Mouse (Mus musculus) ZHBTc4 (cell line): ENCODE data around the gene Dctd.
"Not testable (repeated sequence)": the region's sequence is repeated elsewhere in the genome, so short reads cannot be mapped to it uniquely, and the experiment has no call there.

Experiments
- DNase-seq: peaks from one replicate; pipeline ENCODE4 v3.0.0-alpha.2; 2011; ENCODE audit warnings: low read depth, low spot score

The Dctd gene

DNA sequence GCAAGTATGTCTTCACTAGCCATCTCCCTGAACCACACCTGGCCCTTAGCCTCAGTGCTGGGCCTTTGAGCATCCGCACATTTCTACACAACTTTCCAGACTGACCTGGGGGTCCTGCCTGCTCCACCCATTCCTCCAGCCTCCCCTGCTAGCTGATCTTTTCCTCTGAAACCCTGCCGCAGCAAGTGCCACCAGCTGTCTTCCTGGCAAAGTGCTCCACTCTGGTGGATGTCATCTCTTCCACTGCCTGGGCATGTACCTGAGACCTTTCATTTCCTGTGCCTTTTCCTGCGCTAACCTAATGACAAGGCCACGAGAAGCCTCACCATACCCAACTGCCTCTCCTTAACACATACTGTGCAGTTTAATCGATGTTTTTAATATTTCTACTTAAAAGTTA, 46.9 kb downstream of the Dctd start:
- DNase-seq: no peak

DNA sequence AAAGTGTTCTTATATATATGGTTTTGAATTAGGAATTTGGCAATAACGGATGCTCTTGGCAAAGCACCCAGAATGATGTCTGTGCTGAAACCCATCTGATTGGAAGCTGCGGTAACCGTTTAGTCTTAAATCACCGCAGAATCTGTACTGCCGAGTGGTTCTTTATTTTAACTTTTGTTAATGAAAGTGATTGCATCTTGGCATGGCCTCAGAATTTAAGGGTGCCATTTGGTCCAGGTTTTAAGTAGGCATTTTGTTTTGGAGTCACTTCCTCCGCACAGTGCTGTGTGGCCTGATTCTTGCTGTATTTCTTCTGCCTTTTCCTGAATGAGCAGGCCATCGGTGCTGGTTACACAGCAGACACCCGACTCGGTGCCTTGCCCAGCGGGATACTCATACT, 47.6 kb downstream of the Dctd start:
- DNase-seq: no peak

DNA sequence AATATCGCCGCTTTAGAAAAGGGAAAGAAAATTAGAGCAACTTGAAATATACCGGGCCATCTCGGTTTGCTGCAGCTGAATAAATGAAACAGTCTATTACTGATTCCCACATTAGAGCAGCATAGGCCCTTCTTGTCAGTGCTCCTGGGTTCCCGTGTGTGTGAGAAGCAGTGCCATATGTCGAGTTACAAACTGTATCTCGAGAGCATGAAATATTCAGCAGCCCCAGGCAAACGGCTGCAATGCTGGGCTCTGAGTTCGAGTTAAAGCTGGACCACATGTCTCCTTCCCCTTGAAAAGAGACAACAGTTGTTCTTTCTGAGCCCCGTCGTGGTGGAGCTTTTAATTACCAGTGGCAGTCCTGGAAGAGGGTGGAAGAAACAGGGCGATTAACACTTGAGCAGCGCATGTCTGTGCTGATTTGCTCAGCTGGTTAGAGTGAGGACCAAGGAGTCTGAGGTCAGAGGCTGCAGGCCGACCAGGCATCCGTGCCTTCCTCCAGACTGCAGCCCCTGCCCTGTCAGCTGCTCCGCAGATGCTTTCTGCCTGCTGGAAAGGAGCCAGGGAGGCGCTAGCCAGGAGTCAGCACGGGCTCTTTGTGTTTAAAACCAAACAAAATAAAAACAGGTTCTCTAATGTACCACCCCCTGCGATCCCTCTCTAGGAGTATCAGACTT, 53.3 kb downstream of the Dctd start:
- DNase-seq: no peak

DNA sequence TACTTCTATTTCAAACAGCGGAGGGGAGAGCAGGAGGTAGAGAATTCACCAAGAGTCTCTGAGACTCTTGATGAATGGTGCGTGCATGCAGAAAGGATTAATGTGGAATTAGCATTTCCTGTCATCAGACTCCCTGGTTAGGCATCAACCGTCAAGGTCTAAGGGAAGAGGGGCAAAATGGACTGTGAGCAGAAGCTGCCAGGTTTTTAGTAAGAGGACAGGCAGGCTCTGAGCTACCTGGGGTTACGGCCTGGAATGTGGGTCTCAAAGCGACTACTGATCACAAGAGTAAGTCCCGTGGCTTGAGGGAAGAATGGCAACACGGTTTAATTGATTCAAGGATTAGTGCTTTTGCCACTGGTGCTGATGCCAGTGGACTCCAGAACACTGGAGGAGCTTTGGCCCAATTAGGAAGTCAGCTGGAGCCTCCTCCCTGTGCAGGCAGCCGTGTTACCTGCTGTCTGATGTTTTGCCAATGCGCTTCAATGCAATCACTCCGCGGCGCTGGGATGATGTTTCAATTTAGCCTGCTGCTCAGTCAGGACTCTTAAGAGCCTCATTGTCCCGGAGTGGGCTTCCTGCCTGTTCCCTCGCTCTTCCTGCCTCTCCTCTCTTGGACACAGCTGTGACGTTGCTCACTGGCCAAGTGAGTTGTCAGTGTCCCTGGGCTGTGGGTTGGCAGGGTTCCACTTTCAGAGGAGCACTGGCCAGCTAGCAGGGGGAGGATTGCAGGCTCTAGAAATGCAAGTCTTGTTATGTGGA, 54.6 kb downstream of the Dctd start:
- DNase-seq: no peak

DNA sequence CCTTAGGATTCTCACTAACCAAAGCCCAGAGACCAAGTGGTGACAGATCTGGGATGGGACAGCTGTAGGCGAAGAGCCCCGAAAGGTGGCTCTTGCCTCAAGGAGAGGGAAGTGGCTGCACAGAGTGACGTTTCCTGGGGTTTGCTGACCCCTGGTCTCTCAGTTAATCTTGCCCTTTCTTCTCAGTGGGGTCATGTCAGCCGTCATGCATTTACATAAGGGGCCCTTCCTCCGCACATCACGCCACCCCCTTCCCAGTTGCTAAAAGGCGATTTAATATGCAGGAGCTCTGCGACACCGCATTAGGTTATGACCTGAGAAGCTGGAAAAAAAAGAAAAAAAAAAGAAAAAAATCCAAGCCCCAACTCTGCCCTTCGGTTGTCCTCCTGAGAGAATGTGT, 58.8 kb downstream of the Dctd start:
- DNase-seq: no peak

DNA sequence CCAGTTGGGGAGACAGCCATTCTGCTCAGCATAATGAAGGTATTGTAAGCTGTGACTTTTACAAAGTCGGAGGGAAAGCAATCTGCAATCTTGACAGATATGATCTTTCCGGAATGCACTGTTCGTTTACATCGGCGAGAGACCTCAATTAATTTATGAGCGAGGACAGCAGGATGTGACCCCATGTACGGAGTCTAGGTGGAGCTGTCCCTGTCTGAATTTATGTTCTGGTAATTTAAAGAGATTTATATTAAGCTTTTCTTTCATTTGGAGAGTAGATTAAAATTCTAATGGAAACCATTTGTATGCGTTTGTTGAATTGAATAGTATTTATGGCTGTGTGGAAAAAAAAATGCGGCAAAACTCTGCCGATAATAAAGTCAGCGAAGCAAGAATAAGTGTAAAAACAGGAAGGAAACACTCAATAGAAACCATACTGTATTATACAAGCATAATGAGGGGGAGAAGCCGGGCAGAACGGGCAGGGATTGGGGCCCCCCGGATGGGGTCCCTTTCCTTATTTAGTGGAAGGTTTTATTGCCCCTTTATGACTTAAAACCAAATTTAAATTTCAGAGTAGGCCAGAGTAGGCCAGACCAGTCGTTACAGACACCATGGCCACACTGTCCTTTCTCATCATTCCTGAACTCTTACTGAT, 59.8 kb downstream of the Dctd start:
- no peak for DNase-seq

DNA sequence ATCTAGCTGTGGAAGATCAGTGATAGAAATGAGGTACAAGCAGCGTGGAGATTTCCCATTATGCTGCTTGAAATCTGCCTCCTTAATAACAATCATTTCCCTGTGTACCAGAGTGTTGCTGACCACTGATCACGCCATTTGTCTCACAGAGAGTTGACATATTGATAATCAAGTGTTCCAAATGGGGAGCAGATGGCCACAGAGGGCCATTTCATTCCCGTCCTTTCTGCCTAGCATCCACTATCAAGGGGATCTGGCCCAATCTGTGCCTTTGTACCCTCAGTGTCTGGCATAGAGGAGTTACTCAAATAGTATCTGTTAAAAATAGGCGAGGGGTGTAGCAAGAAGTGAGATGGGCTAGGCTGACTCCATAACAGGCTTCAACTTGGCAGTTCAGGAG, 78.5 kb downstream of the Dctd start:
- DNase-seq: no peak

DNA sequence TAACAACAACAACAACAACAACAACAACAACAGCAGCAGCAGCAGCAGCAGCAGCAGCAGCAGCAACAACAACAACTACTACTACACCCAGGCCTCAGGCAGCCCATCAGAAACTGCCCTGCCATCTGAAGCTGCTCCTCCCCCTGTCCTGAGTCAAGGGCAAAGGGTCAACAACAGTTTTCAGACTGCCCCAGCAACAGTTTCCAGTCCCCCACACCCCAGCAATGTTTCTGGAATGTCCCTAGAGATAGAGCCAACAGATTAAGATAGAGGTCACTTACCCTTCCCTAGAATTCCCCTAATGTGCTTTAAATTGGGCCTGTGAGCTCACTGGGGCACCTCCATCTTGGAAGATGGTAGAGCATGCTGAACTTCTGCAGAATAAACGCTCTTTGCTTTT, 79.0 kb downstream of the Dctd start:
- DNase-seq: peak; percentile 90

DNA sequence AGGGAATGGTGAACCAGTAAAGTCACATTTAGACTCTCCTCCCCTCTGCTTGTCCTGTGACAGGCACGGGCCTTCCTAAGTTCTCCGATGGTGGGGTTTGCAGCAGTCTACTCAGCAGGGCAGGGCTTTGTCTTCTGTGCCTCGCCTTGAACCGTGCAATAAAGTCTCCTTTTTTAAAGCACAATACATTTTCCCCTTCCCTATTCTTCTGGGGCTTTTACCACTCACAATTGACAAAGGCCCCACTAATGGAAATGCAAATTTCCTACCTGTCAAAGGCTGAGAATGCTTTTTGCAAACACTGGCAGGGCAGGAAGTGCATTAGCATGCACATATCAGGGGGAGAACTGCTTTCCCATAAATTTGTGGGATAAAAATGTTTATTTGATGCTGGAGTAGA, 80.1 kb downstream of the Dctd start:
- DNase-seq: peak; percentile 93

DNA sequence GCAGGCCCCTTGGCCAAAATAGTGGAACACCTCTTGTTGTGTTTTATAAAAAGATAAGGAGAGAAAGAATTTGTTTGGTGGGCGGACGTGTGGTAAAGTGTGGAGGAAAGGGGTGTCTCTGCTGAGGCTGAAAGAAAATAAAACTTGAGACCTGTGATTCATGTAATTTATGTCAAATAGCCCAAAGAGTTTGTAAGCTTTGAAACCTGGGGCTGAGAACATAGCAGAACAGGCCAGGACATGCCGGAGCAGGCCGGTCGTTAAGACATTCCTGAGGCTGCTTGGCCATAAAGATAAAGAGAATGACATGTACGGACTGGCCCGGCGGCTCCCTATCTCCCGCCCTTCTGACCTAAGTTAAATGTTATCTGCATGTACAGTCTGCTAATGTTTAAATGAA, 81.3 kb downstream of the Dctd start:
- not testable (repeated sequence) for DNase-seq

DNA sequence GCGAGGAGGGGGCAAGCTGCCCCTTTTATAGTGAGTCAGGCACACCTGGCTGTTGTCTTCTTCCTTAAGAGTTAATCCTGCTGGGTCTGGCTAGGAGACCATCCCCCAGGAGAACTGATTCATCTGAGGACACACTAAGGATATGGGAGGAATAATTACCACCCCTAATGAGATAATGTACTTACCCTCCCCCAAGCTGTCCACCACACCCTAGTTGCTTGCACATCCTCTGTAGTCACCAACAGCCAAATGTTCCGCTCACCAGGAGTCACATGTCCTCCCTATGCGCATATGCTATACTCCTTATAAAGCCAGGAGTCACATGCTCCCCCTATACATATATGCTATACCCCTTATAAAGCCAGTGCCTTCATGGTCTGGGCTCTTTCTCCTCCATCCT, 82.1 kb downstream of the Dctd start:
- DNase-seq: no peak

DNA sequence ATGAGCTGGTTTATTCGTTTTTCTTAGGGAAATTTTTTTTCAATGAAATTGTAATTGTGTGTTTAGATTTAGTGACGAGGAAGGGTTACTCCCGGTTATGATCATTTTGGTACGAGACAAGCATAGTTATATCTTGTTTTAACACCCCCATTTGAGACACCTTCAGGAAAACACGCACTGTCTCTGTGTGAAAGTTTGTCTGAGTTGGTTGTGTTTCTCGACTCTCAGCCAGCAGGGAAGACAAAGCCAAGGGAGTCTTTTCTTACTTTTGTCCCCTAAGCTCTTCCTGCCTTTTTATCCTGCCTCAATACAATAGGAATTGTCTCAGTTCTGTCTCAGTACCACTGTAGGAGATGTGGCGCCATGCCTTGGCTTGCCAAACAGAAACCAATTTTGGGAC, 84.9 kb downstream of the Dctd start:
- DNase-seq: no peak

DNA sequence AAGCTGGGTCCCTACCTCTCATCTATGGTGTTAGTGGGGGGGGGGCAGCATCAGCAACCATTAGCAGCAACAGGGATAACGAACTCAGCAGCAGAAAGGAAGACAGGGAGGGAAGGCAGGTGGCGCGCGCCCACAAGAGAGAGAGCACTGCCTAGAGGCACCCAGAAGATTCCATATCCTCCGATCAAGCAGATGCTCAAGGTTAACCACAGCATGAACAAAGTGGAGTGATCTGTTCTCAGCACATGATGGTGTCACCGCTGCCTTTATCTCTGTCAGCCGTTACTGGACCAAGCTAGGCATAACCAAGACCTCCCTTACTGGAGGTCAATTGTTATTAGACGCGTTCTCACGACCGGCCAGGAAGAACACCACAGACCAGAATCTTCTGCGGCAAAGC, 89.7 kb downstream of the Dctd start:
- DNase-seq: peak; percentile 79

DNA sequence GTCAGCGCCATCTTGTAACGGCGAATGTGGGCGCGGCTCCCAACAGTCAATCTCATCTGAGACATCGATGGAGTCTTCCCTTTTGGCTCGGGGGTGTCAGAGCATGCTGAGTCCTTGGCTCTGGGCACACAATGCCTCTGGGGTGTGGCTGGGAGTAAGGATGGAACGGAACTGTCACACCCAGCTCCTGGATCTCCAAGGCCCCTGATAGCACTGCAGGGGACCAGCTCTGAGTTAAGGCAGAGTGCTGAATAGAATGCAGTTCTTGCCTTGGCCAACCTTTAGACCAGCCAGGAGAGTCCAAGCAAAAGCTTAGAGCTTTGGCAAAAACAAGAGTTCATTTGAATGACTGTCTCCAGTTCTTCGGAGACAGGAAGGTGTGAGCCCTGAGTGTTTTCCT, 97.1 kb downstream of the Dctd start:
- DNase-seq: peak; percentile 91

DNA sequence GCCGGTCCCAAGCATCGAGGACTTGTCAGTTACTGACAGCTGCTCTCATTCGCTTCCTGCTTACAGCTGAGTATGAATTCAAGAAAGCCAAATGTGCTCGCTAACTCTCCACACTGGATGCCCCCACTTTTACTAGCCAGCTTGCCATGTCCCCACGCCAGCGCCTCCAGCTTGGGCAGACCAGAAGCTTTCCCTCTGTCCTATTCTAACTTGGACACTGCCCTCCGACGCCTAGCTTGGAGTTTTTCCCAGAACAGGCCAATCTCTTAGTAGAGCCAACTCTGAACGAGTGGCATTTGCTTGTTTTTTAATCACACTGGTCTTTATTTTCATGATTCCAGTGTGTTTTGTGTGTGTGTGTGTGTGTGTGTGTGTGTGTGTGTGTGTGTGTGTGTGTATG, 100.3 kb downstream of the Dctd start:
- DNase-seq: no peak

DNA sequence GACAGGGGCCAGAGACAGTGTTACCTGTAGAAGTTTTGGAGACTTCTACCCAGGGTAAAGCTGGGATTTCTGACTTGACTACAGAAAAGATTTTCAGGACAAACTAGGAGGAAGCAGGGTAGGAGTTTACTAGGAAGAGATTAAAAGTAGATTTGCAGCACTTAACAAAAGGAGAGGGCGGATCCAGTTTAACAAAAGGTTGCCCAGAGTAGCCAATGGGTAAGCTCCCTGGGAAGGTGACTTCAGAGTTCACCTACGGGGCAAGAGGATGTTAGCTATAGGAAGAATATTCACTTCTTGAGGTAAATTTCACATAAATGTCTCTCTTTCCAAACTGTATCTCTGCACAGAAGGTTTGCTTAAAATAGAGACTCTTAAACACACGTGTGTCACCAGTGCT, 103.7 kb downstream of the Dctd start:
- DNase-seq: no peak
